Mouse (Mus musculus) ES-Bruce4 (cell line): Measurements from ENCODE around the gene Mrps16.

ENCODE experiments used
- CTCF ChIP-seq: IDR thresholded peaks from one replicate; pipeline ENCODE4 v1.8.1; 2011; ENCODE audit warnings: low read depth, low read length
- EP300 ChIP-seq: IDR thresholded peaks from 2 replicates; pipeline ENCODE4 v1.6.1; 2011; ENCODE audit warnings: low read depth, low read length; ENCODE audit not compliant: insufficient read depth
- POLR2A ChIP-seq: IDR thresholded peaks from one replicate; pipeline ENCODE4 v1.8.1; 2011; ENCODE audit warnings: low read length; ENCODE audit not compliant: insufficient read depth

DNA sequence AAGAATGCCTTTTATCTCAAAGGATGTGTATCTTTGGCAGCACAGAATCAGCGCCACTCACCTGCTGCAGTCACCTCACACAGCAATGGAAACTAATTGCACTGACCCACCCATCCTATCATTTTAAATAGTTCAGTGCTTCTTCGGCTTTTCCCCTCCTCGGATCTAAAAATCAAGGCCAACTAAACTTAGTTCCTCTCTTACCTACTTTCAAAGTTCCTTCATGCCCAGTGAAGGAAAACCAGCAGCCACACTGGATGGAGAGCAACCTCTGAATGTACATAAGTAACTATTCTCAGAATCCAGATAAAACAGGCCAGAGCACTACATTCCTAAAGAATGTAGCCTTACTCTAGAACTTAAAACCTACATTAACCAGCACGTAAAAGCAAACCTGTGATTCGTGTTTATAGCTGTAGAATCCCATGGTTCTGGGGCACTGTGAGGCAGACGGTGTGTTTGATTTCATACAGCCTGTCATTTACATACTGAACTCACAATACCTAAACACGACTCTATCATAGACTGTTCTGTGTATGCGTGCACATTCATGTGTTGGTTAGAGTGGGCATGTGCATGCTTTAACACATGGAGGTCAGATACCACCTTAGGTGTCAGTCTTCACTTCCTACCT is 3.9 kb downstream of the Mrps16 start:
- TF ChIP-seq CTCF (no peak), POLR2A (no peak), EP300 (no peak)
